Mouse (Mus musculus) hindbrain, postnatal 0 days (tissue): Measurements from ENCODE around the gene Tnrc6c. TPM values are rescaled to one million over a fixed set of nuclear protein-coding genes. Genes with fewer than 3 reads are reported as not detected.

ENCODE experiments used
- ATAC-seq: fragments of 200-750 bp; cut with Nextera tagmentation; 2 replicates; pipeline ENCODE4 v1.8.0; 2017; ENCODE audit warnings: mild to moderate bottlenecking, moderate TSS enrichment, moderate library complexity
- DNase-seq: peaks from one replicate; pipeline ENCODE4 v3.0.0-alpha.2; 2015; ENCODE audit warnings: low spot score
- H3K27ac ChIP-seq: fragments of 300-500 bp; sonication (generic); 2 replicates; pipeline ENCODE4 v1.5.1; 2014; ENCODE audit warnings: mild to moderate bottlenecking
- H3K27me3 ChIP-seq: fragments of 300-500 bp; sonication (generic); 2 replicates; pipeline ENCODE4 v1.6.1; 2014; ENCODE audit warnings: low read length, mixed read lengths; ENCODE audit not compliant: insufficient read depth
- H3K36me3 ChIP-seq: fragments of 300-500 bp; sonication (generic); 2 replicates; pipeline ENCODE4 v1.6.1; 2014; ENCODE audit warnings: low read length, mixed read lengths; ENCODE audit not compliant: insufficient read depth
- H3K4me1 ChIP-seq: fragments of 300-500 bp; sonication (generic); 2 replicates; pipeline ENCODE4 v1.6.1; 2014; ENCODE audit warnings: antibody characterized with exemption, low read length, mixed read lengths; ENCODE audit not compliant: insufficient read depth
- H3K4me2 ChIP-seq: fragments of 300-500 bp; sonication (generic); 2 replicates; pipeline ENCODE4 v1.6.1; 2014; ENCODE audit warnings: low read depth, mild to moderate bottlenecking, low read length, moderate library complexity, mixed read lengths
- H3K4me3 ChIP-seq: fragments of 300-500 bp; sonication (generic); 2 replicates; pipeline ENCODE4 v1.5.1; 2014; ENCODE audit warnings: low read length
- H3K9ac ChIP-seq: fragments of 300-500 bp; sonication (generic); replicated peaks from 2 replicates; pipeline ENCODE4 v1.6.1; 2014; ENCODE audit warnings: mild to moderate bottlenecking, low read length, moderate library complexity, mixed read lengths
- H3K9me3 ChIP-seq: fragments of 300-500 bp; sonication (generic); 2 replicates; pipeline ENCODE4 v1.6.1; 2016; ENCODE audit warnings: low read length, mixed read lengths
- CTCF ChIP-seq: IDR thresholded peaks from 2 replicates; pipeline ENCODE4 v1.5.1; 2016; ENCODE audit warnings: antibody characterized with exemption, control low read depth, low read depth
- WGBS: fragments of 180-500 bp; shearing (Covaris S2); extraction: QIAGEN DNeasy Blood & Tissue Kit; methylation state at CpG from one replicate; pipeline ENCODE4 v1.1.7; 2014; 5-methylcytosine and 5-hydroxymethylcytosine counted together
- polyA plus RNA-seq: library from polyadenylated mRNA; unstranded; fragments of >200 nt; fragmentation: Nextera tagmentation; extraction: Ambion mirVana; gene quantifications from 2 replicates; pipeline ENCODE4 v1.2.1, GENCODE M21; 2015
- total RNA-seq: library from RNA; depleted of rRNA; stranded (reverse); fragments of >200 nt; gene quantifications from 2 replicates; pipeline ENCODE4 v1.2.3, GENCODE M21; 2014

Gene Tnrc6c
- total and polyA plus RNA-seq, 2 experiments from 2014 or later = 18.3 to 64.9 TPM

DNA sequence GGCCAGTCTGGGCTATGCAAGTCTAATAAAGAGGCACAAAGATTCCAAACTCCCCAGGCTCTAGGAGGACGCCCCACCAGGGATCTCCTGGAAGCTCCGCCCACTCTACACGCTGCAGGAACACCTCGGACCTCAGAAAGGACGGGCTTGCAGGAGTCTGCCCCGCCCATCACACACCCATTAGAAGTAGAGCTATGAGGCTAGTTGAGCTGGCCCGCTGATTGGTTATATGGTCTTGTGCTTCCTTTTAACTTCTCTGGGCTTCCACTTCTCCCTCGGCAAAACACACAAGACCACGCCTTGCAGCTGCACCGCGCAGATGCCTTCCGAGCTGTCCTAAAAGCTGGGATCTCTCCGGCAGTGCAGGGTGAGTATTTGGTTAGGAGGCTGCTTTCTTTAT lies 43.0 kb upstream of the Tnrc6c start:
- Histone ChIP-seq H3K9ac (no peak overlapping the region), H3K9me3 (no peaks in the 10 kb centered on the region), H3K4me1 (peaks cover 6% of the 10 kb centered on the region), H3K27ac (no peak overlapping the region), H3K27me3 (no peaks in the 10 kb centered on the region), H3K36me3 (no peaks in the 10 kb centered on the region), H3K4me2 (peak overlapping the region; percentile 31; the same call in 1 of the 2 replicates), H3K4me3 (no peak overlapping the region)
- ATAC-seq (no peak), DNase-seq (peak; percentile 34)
- WGBS = 16% methylated on average over 13 of the region's 13 CpGs
- no peak for TF ChIP-seq CTCF

DNA sequence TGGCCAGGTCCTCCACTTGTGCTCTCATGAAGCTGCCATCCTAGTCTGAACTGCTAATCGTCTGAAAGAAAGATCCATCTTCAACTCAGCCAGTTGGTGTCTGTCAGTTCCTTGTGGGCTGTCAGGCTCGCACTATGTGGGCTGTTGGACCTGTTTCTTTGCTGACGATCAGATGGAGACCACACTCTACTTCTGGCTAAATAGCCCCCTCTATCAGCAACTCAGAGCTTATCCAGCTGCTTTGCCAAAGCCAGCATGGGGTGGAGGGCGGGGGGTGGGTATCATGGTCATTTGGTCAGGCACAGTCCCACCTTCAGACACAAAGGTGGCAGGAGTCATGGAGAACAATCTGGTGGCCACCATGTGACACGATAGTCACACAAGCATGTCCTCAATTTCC lies 42.2 kb upstream of the Tnrc6c start:
- Histone ChIP-seq H3K27ac (no peak overlapping the region), H3K36me3 (no peaks in the 10 kb centered on the region), H3K4me3 (no peak overlapping the region), H3K27me3 (no peaks in the 10 kb centered on the region), H3K9ac (no peak overlapping the region), H3K9me3 (no peaks in the 10 kb centered on the region), H3K4me2 (no peak overlapping the region), H3K4me1 (no peaks in the 10 kb centered on the region)
- ATAC-seq (no peak), DNase-seq (peak; percentile 40)
- 0 out of 2 replicates have a peak, but pooled peaks have one; percentile 19 for TF ChIP-seq CTCF
- 52% methylated on average over 5 of the region's 5 CpGs for WGBS

DNA sequence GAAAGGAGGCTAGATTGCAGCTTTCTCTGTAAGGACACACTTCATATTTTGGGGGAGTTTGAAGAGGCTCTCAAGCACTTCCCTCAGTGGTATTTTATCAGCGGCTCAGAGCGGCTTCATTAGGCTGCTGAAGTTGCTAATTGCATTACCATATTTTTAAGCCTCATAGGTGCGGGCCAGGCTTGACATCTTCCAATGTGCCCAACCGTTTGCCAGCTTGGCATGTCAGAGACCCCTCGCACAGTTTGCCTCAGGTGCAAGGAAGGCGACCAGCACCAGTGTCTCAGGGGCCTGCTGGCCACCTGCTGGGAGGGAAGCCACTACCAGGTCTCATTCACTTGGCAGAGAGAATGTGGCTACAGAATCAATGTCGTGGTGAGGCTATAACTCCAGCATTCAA lies 41.2 kb upstream of the Tnrc6c start:
- DNase-seq (no peak), ATAC-seq (no peak)
- H3K4me1 ChIP-seq = peaks cover 5% of the 10 kb centered on the region; the same call in 1 of the 2 replicates
- H3K36me3 ChIP-seq = no peaks in the 10 kb centered on the region
- H3K9ac ChIP-seq = no peak overlapping the region
- 48% methylated on average over 7 of the region's 7 CpGs for WGBS
- H3K4me2 ChIP-seq = no peak overlapping the region
- TF ChIP-seq CTCF = no peak
- no peak overlapping the region for H3K27ac ChIP-seq
- no peak overlapping the region for H3K4me3 ChIP-seq
- H3K9me3 ChIP-seq = no peaks in the 10 kb centered on the region
- H3K27me3 ChIP-seq = no peaks in the 10 kb centered on the region

DNA sequence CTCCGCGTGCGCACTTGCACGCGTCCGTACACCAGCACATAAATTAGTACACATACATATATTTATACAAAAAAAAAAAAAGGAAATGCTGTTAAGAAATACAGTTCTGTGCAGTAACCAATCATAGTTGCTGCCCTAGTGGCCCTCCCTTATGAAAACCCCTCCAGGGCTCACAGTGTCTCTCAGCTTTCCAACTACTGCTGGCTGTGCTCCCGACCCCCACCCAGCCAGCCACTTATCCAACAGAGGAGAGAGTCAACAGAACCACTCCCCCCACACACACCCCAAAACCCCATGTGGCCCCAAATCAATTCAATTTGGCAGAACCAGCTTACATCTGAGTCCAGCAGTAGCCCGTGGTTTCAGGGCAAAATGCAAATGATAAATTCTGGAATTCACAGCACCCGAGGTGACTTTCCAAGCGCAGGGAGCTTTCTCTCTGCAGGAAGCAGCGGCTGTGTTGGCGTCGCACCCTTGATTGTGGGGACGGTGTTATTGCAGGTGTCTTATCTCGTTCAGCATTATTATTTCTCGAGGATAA lies 36.7 kb upstream of the Tnrc6c start:
- no peaks in the 10 kb centered on the region for H3K9me3 ChIP-seq
- no peak overlapping the region for H3K4me3 ChIP-seq
- no peak for ATAC-seq
- WGBS = 19% methylated on average over 16 of the region's 16 CpGs
- peaks cover 12% of the 10 kb centered on the region for H3K4me1 ChIP-seq
- peak overlapping the region; percentile 64 for H3K27ac ChIP-seq
- DNase-seq = peak; percentile 24
- no peaks in the 10 kb centered on the region for H3K36me3 ChIP-seq
- TF ChIP-seq CTCF = no peak
- H3K27me3 ChIP-seq = no peaks in the 10 kb centered on the region
- peak overlapping the region; percentile 35 for H3K4me2 ChIP-seq
- H3K9ac ChIP-seq = peak overlapping the region; percentile 13; the same call in 1 of the 2 replicates

DNA sequence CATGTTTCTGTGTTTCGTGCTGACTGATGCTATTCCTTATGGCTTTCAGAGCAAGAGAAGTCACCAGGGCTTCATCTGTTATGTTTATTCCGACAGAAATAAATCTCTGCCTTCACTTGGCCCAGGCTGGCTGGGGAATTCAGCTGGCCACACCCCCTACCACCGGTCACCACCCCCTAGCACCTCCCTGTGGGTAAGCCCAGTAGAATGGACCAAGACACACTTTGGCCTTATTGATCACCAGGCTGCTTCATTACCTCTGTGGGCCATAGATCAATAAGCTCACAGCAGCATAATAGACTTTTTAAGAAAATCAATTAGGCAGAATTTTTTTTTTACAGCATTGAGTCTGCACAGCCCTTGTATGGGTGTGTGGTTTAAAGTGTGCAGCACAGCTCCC lies 35.9 kb upstream of the Tnrc6c start:
- Histone ChIP-seq H3K27ac (peak overlapping the region; percentile 64), H3K9ac (peak overlapping the region; percentile 13; the same call in 1 of the 2 replicates), H3K4me3 (no peak overlapping the region), H3K4me2 (peak overlapping the region; percentile 35; the same call in 1 of the 2 replicates), H3K36me3 (no peaks in the 10 kb centered on the region), H3K9me3 (no peaks in the 10 kb centered on the region), H3K27me3 (no peaks in the 10 kb centered on the region), H3K4me1 (peaks cover 12% of the 10 kb centered on the region)
- no peak for TF ChIP-seq CTCF
- 7% methylated on average over 3 of the region's 3 CpGs for WGBS
- ATAC-seq = no peak
- DNase-seq = no peak

DNA sequence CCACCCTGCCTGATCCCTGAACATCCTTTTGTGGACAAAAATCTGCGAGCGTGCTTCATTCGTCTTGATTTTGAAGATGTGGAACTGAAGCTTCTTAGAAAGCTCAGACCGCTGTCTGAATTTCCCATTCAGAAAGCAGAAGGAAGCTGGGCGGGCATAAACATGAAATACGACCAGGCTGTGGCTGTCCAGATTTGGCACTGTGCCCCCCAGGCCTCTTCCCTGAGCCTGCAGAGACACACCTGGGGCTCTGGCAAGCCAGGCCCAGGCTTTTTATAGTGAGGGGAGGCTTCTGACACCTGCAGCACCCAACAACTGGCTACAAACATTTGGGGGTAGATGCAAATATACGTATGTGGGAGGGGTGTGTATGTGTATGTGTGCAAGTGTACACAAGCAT lies 35.3 kb upstream of the Tnrc6c start:
- ATAC-seq = no peak
- Histone ChIP-seq H3K4me1 (peaks cover 12% of the 10 kb centered on the region), H3K36me3 (no peaks in the 10 kb centered on the region), H3K4me2 (no peak overlapping the region), H3K27me3 (no peaks in the 10 kb centered on the region), H3K27ac (peak overlapping the region; percentile 64), H3K9me3 (no peaks in the 10 kb centered on the region), H3K4me3 (no peak overlapping the region), H3K9ac (no peak overlapping the region)
- 59% methylated on average over 7 of the region's 7 CpGs for WGBS
- peak; percentile 22 for DNase-seq
- TF ChIP-seq CTCF = no peak

DNA sequence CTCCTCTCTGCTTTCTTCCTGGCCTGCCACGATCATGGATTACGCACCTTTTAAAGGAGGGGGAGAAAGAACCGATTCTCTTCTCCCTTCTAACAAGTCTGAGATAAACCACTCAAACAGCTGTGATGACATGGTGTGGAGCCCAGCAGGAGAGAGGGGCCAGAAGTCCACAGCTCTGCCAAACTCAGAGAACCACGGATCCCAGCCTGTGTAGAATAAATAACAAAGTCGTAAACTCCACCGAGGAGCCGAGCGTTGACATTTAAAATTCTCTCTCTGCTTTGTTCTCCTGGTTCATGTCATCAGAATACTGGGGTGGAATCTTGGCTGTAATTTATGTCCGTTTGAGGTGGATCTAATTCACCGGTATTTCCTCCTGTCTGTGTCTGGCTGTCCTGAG lies 34.5 kb upstream of the Tnrc6c start:
- H3K27ac ChIP-seq = no peak overlapping the region
- no peak for ATAC-seq
- peaks cover 12% of the 10 kb centered on the region for H3K4me1 ChIP-seq
- no peak overlapping the region for H3K4me2 ChIP-seq
- H3K9ac ChIP-seq = no peak overlapping the region
- no peak for DNase-seq
- H3K9me3 ChIP-seq = no peaks in the 10 kb centered on the region
- H3K4me3 ChIP-seq = no peak overlapping the region
- no peaks in the 10 kb centered on the region for H3K36me3 ChIP-seq
- no peak for TF ChIP-seq CTCF
- no peaks in the 10 kb centered on the region for H3K27me3 ChIP-seq
- WGBS = 47% methylated on average over 10 of the region's 10 CpGs
